Mouse (Mus musculus): ENCODE results near the gene Gm21974. TPM values are rescaled to one million over a fixed set of nuclear protein-coding genes. Genes with fewer than 3 reads are reported as not detected.
"Not testable (repeated sequence)": the region's sequence is repeated elsewhere in the genome, so short reads cannot be mapped to it uniquely, and the experiment has no call there.

Gene Gm21974
- not detected for total RNA-seq (2021)

GRCm38 (mm10) chr7:127895442-127895841 lies at the start of gene Gm21974, which contains the start of gene Vkorc1:
Gene Gm21974 (minus strand): TSS chr7:127895454.
Gene Vkorc1 (minus strand): TSS chr7:127895617.
- DNase-seq (ENCODE audit: low spot score): peak; percentile 94
- intact Hi-C loops (cut with DNase I): no loop called here

- intact Hi-C loops (cut with DNase I): no loop called here
- no peak for DNase-seq (ENCODE audit: low spot score)
Measured at GRCm38 (mm10) chr7:127944614-127945013, 49.4 kb upstream of the Gm21974 start.

- intact Hi-C loops (cut with DNase I); DNase-seq (ENCODE audit: low spot score): not testable (repeated sequence)
Measured at GRCm38 (mm10) chr7:127942097-127942496, 46.8 kb upstream of the Gm21974 start.

- no peak for DNase-seq (ENCODE audit: low spot score)
- intact Hi-C loops (cut with DNase I): no loop called here
Measured at GRCm38 (mm10) chr7:127936216-127936884, 41.1 kb upstream of the Gm21974 start.

GRCm38 (mm10) chr7:127935748-127936159 lies 40.5 kb upstream of the Gm21974 start:
- DNase-seq (ENCODE audit: low spot score): no peak
- intact Hi-C loops (cut with DNase I): no loop called here

- DNase-seq (ENCODE audit: low spot score): peak; percentile 94
- intact Hi-C loops (cut with DNase I): no loop called here
Measured at GRCm38 (mm10) chr7:127935028-127935722, 39.9 kb upstream of the Gm21974 start.

GRCm38 (mm10) chr7:127934075-127934474 lies 38.8 kb upstream of the Gm21974 start:
- intact Hi-C loops (cut with DNase I): loop anchor here (5.0 kb wide), 1 partner anchor 137 kb away; no protein-coding TSS in a partner anchor
- no peak for DNase-seq (ENCODE audit: low spot score)

GRCm38 (mm10) chr7:127932273-127933031 lies 37.2 kb upstream of the Gm21974 start:
- intact Hi-C loops (cut with DNase I): loop anchor here (5.0 kb wide), 1 partner anchor 135 kb away; no protein-coding TSS in a partner anchor
- no peak for DNase-seq (ENCODE audit: low spot score)

- no peak for DNase-seq (ENCODE audit: low spot score)
- intact Hi-C loops (cut with DNase I): loop anchor here (5.0 kb wide), 1 partner anchor 134 kb away; no protein-coding TSS in a partner anchor
Measured at GRCm38 (mm10) chr7:127931351-127932135, 36.3 kb upstream of the Gm21974 start.

- DNase-seq (ENCODE audit: low spot score): no peak
- intact Hi-C loops (cut with DNase I): loop anchor here (5.0 kb wide), 1 partner anchor 133 kb away; no protein-coding TSS in a partner anchor
Measured at GRCm38 (mm10) chr7:127930636-127931035, 35.4 kb upstream of the Gm21974 start.

GRCm38 (mm10) chr7:127929923-127930322 lies 34.7 kb upstream of the Gm21974 start, which contains the start of gene Prss8:
Gene Prss8 (minus strand): TSS chr7:127930104.
- intact Hi-C loops (cut with DNase I): loop anchor here (5.0 kb wide), 1 partner anchor 133 kb away; no protein-coding TSS in a partner anchor
- no peak for DNase-seq (ENCODE audit: low spot score)

- DNase-seq (ENCODE audit: low spot score): no peak
- intact Hi-C loops (cut with DNase I): no loop called here
Measured at GRCm38 (mm10) chr7:127928596-127928995, 33.3 kb upstream of the Gm21974 start.

- intact Hi-C loops (cut with DNase I): no loop called here
- no peak for DNase-seq (ENCODE audit: low spot score)
Measured at GRCm38 (mm10) chr7:127927726-127928125, 32.5 kb upstream of the Gm21974 start.

- DNase-seq (ENCODE audit: low spot score): no peak
- intact Hi-C loops (cut with DNase I): no loop called here
Measured at GRCm38 (mm10) chr7:127926846-127927245, 31.6 kb upstream of the Gm21974 start.

- no peak for DNase-seq (ENCODE audit: low spot score)
- intact Hi-C loops (cut with DNase I): no loop called here
Measured at GRCm38 (mm10) chr7:127926066-127926465, 30.8 kb upstream of the Gm21974 start.

GRCm38 (mm10) chr7:127925252-127925651 lies 30.0 kb upstream of the Gm21974 start:
- intact Hi-C loops (cut with DNase I): no loop called here
- DNase-seq (ENCODE audit: low spot score): no peak

- DNase-seq (ENCODE audit: low spot score): no peak
- intact Hi-C loops (cut with DNase I): no loop called here
Measured at GRCm38 (mm10) chr7:127923714-127924113, 28.5 kb upstream of the Gm21974 start.

- intact Hi-C loops (cut with DNase I): no loop called here
- DNase-seq (ENCODE audit: low spot score): no peak
Measured at GRCm38 (mm10) chr7:127922451-127923275, 27.4 kb upstream of the Gm21974 start.

GRCm38 (mm10) chr7:127921516-127921915 lies 26.3 kb upstream of the Gm21974 start:
- intact Hi-C loops (cut with DNase I): no loop called here
- DNase-seq (ENCODE audit: low spot score): no peak
